ENCODE assay signal across 2 mouse cellular contexts in genomic region chr7:140968710-140969109, GRCm38 (mm10).
TF ChIP-seq lines count a peak whose summit lies in the region.

No protein-coding gene starts in this region.

TF ChIP-seq in C2C12, 6 proteins besides CTCF, POLR2A, EP300 and RAD21:
- peak; percentile 5 for TF ChIP-seq MYOD1 (IDR thresholded peaks at IDR 0.05; ENCODE audit: control insufficient read depth, insufficient read length, low read depth)

TF ChIP-seq in myocyte, 11 proteins besides CTCF, POLR2A, EP300 and RAD21:
- TF ChIP-seq MYOD1 (IDR thresholded peaks at IDR 0.05; ENCODE audit: control insufficient read depth in 1 of 3, insufficient read length in 2 of 3, low read depth in 2 of 3), result peak in 1 of 3 experiments; percentile 26
TF ChIP-seq in myocyte: peak in this region for 1; not testable (repeated sequence) for 10.
